Mouse (Mus musculus) splenic B cell, adult 2 months (primary cell): ENCODE measurements around the gene Poln.

Experiments used
- DNase-seq: peaks from one replicate; pipeline ENCODE4 v3.0.0-alpha.2; 2011; ENCODE audit warnings: low read depth, low spot score
- H3K27me3 ChIP-seq: 2 replicates; pipeline ENCODE4 v1.6.1; 2012; ENCODE audit warnings: mild to moderate bottlenecking, low read length, moderate library complexity, mixed read lengths; ENCODE audit not compliant: control insufficient read depth, poor library complexity, insufficient read depth, severe bottlenecking
- H3K36me3 ChIP-seq: 2 replicates; pipeline ENCODE4 v1.6.1; 2012; ENCODE audit warnings: mild to moderate bottlenecking, low read length, moderate library complexity, mixed read lengths; ENCODE audit not compliant: control insufficient read depth, poor library complexity, insufficient read depth, severe bottlenecking

The Poln gene

DNA sequence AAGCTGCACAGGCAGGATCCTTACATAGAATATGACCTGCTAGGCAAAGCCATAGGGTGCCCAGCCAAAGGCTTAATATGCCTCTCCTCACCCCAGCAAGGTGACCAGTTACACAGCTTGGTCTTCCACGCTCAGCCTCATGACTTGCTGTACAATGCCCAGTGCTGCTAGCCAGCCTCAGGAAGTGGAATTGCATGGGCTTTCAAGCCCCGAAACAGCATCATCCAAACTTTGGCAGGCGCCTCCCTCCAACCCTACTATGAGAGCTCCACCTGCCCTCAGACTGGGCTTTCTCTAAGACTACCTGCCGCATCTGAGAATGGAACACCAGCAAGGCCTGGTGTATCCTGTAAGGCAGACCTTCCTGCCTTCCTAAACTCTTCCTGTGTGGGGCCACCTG lies 8.6 kb upstream of the Poln start:
- DNase-seq = no peak
- H3K27me3 ChIP-seq = no peaks in the 10 kb centered on the region
- peaks cover 2% of the 10 kb centered on the region for H3K36me3 ChIP-seq

DNA sequence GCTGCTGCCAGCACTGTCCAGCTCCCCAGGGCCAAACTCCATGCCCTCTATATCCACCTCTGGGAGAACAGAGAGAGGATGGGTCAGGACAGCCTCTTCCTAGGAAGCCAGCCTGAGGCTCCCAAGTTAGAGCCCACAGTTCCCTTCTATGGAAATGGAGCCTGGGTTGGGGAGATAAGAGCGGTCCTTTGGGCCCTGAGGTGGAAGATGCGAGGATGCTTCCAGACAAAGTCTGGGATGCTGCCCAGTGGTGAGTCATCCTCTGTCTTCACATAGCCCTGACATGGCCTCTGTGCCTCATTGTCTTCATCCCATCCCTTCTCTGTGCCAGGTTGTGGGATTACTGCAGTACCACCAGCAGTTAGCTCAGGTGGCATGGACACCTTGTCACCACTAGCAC lies 7.8 kb upstream of the Poln start:
- Histone ChIP-seq H3K36me3 (peaks cover 2% of the 10 kb centered on the region; the same call in 1 of the 2 replicates), H3K27me3 (no peaks in the 10 kb centered on the region)
- no peak for DNase-seq

DNA sequence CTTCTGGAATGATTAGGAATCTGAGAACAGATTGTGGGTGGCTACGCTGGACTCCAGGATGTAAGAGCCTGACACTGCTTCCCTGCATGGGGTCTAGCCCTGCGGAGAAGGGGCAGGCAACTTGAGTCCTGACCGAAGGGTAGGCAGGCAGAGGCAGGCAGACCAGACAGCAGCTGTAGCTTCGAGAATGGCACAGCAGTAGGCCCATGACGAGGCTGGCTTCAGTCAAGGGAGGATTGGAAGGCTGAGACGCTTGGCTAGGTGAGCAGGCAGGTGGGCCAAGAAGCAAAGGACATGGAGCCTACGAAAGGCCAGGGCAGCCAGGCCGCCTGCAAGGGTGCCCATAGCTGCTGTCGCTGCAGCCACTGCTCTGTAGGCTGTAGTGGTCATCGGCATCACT lies 7.4 kb upstream of the Poln start:
- no peak for DNase-seq
- H3K27me3 ChIP-seq = no peaks in the 10 kb centered on the region
- H3K36me3 ChIP-seq = peaks cover 2% of the 10 kb centered on the region; the same call in 1 of the 2 replicates

DNA sequence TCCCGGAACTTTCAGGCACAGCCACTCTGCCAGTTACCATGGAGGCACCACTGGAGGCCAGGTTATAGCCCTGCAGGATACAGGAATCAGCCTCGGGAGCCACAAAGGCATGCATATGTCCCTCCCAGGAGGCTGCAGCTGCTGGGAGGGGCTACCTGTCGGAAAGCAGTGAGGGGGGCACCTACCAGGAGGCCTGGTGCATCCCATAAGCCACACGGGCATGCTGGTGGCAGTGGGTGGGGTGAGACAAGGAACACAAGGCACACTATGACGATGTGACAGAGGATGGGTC lies 6.1 kb upstream of the Poln start:
- peaks cover 2% of the 10 kb centered on the region; the same call in 1 of the 2 replicates for H3K36me3 ChIP-seq
- no peak for DNase-seq

DNA sequence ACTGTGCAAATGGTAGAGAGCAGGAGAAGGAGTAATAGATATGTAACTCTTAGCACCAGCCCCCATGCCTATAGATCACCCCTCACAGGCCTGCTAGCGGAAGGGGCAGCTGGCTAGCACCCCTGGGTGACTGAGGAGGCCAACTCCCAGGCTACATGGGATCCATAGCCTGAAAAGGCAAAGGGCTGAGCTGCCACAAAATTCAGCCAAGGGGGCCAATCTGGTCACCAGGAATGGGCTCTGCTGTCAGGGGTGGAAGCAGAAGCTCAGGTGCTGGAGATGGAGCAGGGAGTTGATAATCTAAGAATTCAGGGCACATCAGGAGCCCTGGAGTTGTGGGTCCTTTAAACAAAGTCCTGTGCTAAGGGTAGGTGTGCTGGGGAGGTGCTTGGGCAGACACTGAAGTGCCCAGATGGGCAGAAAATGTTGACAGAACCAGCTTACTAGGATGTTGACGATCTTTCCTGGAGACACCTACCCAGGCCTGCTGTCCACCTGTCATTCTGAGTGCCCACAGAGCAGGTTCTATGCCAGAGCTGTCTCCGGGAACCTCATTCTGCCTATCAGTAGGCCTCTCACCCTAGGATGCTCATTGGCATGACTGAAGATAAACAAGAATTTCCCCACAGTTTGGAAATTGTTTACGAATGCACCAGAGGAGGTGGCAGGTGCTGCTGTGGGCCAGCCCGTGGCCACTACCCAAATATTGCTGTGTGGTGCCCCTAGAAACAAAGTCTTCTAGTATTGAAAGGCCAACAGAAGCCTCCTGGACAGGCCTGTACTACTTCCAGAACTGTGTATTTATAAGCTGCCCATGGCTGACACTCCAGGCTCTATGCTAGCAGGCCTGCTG lies 5.5 kb upstream of the Poln start:
- no peak for DNase-seq
- Histone ChIP-seq H3K36me3 (peaks cover 2% of the 10 kb centered on the region; the same call in 1 of the 2 replicates), H3K27me3 (no peaks in the 10 kb centered on the region)

More for the DNA sequence above, 6.1 kb upstream of the Poln start:
- no peaks in the 10 kb centered on the region for H3K27me3 ChIP-seq

GRCm38 (mm10) chr5:34174021-34174420 lies 4.8 kb upstream of the Poln start:
- H3K27me3 ChIP-seq = no peaks in the 10 kb centered on the region
- DNase-seq = no peak
- H3K36me3 ChIP-seq = peaks cover 2% of the 10 kb centered on the region; the same call in 1 of the 2 replicates

- no peaks in the 10 kb centered on the region for H3K27me3 ChIP-seq
- peaks cover 2% of the 10 kb centered on the region for H3K36me3 ChIP-seq
- DNase-seq = no peak
Observed at GRCm38 (mm10) chr5:34170726-34171125, 1.5 kb upstream of the Poln start.

- Histone ChIP-seq H3K36me3 (peaks cover 2% of the 10 kb centered on the region), H3K27me3 (no peaks in the 10 kb centered on the region)
- no peak for DNase-seq
Observed at GRCm38 (mm10) chr5:34169954-34170353, 706 bp upstream of the Poln start.

DNA sequence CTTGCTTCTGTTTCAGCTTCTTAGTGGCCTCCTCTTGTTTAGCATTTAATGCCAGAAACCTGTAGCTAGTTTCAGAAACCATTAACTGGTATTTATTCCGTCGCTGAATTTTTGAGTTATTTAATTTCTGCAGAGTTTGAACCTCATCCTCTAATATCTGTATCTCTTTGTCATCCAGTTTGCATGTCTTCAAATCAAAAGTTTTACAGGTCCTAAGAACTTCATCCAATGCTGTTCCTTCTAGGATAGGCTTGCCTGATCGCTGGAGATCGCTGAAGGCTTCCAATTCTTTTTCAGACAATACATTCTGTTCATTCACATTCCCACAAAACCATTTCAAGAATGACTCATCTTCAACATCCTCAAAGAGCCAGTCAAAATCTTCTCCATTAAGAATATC lies 1.4 kb downstream of the Poln start:
- peaks cover 2% of the 10 kb centered on the region; the same call in 1 of the 2 replicates for H3K36me3 ChIP-seq
- H3K27me3 ChIP-seq = no peaks in the 10 kb centered on the region
- DNase-seq = no peak

- no peaks in the 10 kb centered on the region for H3K27me3 ChIP-seq
- no peak for DNase-seq
- peaks cover 2% of the 10 kb centered on the region; the same call in 1 of the 2 replicates for H3K36me3 ChIP-seq
Observed at GRCm38 (mm10) chr5:34165793-34166192, 3.5 kb downstream of the Poln start.

DNA sequence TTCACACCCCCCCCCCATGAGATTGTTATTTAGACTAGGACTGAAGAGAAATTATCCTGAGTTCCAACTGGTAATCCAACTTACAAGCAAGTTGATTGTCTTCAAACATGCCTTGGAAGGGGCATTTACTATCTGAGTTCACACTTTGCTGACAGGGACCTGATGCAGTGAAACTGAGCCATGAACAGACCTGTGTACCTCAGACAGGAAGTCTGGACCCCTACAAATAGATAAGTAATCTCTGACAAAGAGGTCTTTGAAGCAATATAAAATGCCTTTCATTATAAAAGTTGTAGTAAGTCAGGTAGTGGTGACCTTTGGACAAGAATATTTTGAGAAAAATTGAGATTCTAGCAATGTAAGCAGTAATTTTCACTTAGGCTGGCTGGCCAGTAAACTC lies 20.8 kb downstream of the Poln start:
- DNase-seq = no peak
- Histone ChIP-seq H3K36me3 (no peaks in the 10 kb centered on the region), H3K27me3 (no peaks in the 10 kb centered on the region)

- Histone ChIP-seq H3K36me3 (no peaks in the 10 kb centered on the region), H3K27me3 (no peaks in the 10 kb centered on the region)
- DNase-seq = peak; percentile 9
Observed at GRCm38 (mm10) chr5:34147554-34147953, 21.7 kb downstream of the Poln start.

- peak; percentile 39 for DNase-seq
- Histone ChIP-seq H3K36me3 (no peaks in the 10 kb centered on the region), H3K27me3 (no peaks in the 10 kb centered on the region)
Observed at GRCm38 (mm10) chr5:34139751-34140150, 29.5 kb downstream of the Poln start.

- no peak for DNase-seq
- Histone ChIP-seq H3K27me3 (no peaks in the 10 kb centered on the region), H3K36me3 (no peaks in the 10 kb centered on the region)
Observed at GRCm38 (mm10) chr5:34132731-34133130, 36.5 kb downstream of the Poln start.

GRCm38 (mm10) chr5:34124131-34124530 lies 45.1 kb downstream of the Poln start:
- DNase-seq = no peak
- Histone ChIP-seq H3K27me3 (no peaks in the 10 kb centered on the region), H3K36me3 (no peaks in the 10 kb centered on the region)
